Mouse (Mus musculus) myocyte (in vitro differentiated cells): ENCODE data around the gene Hook2. TPM values are rescaled to one million over a fixed set of nuclear protein-coding genes. Genes with fewer than 3 reads are reported as not detected.

Source experiments
- H3K27me3 ChIP-seq: one replicate; pipeline ENCODE4 v1.6.1; 2011; ENCODE audit not compliant: control insufficient read depth, insufficient read depth, insufficient read length
- H3K36me3 ChIP-seq: one replicate; pipeline ENCODE4 v1.6.1; 2011; ENCODE audit not compliant: control insufficient read depth, insufficient read depth
- H3K4me2 ChIP-seq: one replicate; pipeline ENCODE4 v1.6.1; 2011; ENCODE audit warnings: low read depth, control low read depth
- H3K4me3 ChIP-seq: one replicate; pipeline ENCODE4 v1.5.1; 2011; ENCODE audit warnings: mild to moderate bottlenecking, control low read depth, moderate library complexity
- H3K79me2 ChIP-seq: one replicate; pipeline ENCODE4 v1.6.1; 2011; ENCODE audit not compliant: control insufficient read depth, insufficient read depth
- H3ac ChIP-seq: one replicate; pipeline ENCODE4 v1.6.1; 2011; ENCODE audit not compliant: control insufficient read depth, insufficient read length
- CEBPB ChIP-seq: IDR thresholded peaks from 2 replicates; pipeline ENCODE4 v1.6.1; 2011; ENCODE audit warnings: mild to moderate bottlenecking, moderate library complexity; ENCODE audit not compliant: poor library complexity, insufficient read depth, severe bottlenecking
- E2F4 ChIP-seq: IDR thresholded peaks from one replicate; pipeline ENCODE4 v1.6.1; 2011; ENCODE audit warnings: mild to moderate bottlenecking, control low read depth, moderate library complexity; ENCODE audit not compliant: insufficient read depth
- MAX ChIP-seq: IDR thresholded peaks from one replicate; pipeline ENCODE4 v1.6.1; 2011; ENCODE audit warnings: low read depth, mild to moderate bottlenecking, control low read depth
- MYOD1 ChIP-seq, 3 experiments: IDR thresholded peaks; one replicate each; pipeline ENCODE4 v1.6.1; 2011; ENCODE audit warnings: control low read depth in 2 of 3, low read depth in 2 of 3, mild to moderate bottlenecking in 2 of 3, moderate library complexity in 1 of 3; ENCODE audit not compliant: insufficient read length in 2 of 3, control insufficient read depth in 1 of 3
- MYOG ChIP-seq, 3 experiments: IDR thresholded peaks; one replicate each; pipeline ENCODE4 v1.6.1; 2011; ENCODE audit warnings: control low read depth in 2 of 3, low read depth in 2 of 3, mild to moderate bottlenecking in 2 of 3; ENCODE audit not compliant: insufficient read length in 2 of 3, control insufficient read depth in 1 of 3, insufficient read depth in 1 of 3
- POLR2A ChIP-seq: IDR thresholded peaks from one replicate; pipeline ENCODE4 v1.6.1; 2011; ENCODE audit warnings: low read depth, mild to moderate bottlenecking, control low read depth, moderate library complexity; ENCODE audit not compliant: insufficient read length
- POLR2AphosphoS2 ChIP-seq: IDR thresholded peaks from one replicate; pipeline ENCODE4 v1.6.1; 2011; ENCODE audit warnings: low read depth, control low read depth; ENCODE audit not compliant: insufficient read length
- REST ChIP-seq: IDR thresholded peaks from one replicate; pipeline ENCODE4 v1.6.1; 2011; ENCODE audit warnings: mild to moderate bottlenecking, control low read depth, moderate library complexity; ENCODE audit not compliant: insufficient read depth, insufficient read length
- TCF3 ChIP-seq: IDR thresholded peaks from one replicate; pipeline ENCODE4 v1.6.1; 2011; ENCODE audit warnings: low read depth, control low read depth; ENCODE audit not compliant: insufficient read length
- USF1 ChIP-seq: IDR thresholded peaks from one replicate; pipeline ENCODE4 v1.6.1; 2011; ENCODE audit warnings: low read depth, mild to moderate bottlenecking, control low read depth, moderate library complexity
- polyA plus RNA-seq: library from polyadenylated mRNA; unstranded; fragments of >200 nt; fragmentation: generic; extraction: Trizol; gene quantifications from one replicate; pipeline ENCODE4 v1.2.1, GENCODE M21; 2012; ENCODE audit warnings: missing spikeins

Gene Hook2
- polyA plus RNA-seq, 1 experiment = 9.3 TPM

GRCm38 (mm10) chr8:85037681-85038531 lies 47.5 kb downstream of the Hook2 start:
- Histone ChIP-seq H3ac (peak overlapping the region; percentile 42), H3K4me3 (peak overlapping the region; percentile 95), H3K79me2 (peaks cover 50% of the 10 kb centered on the region), H3K36me3 (peaks cover 26% of the 10 kb centered on the region), H3K4me2 (peak overlapping the region; percentile 70), H3K27me3 (no peaks in the 10 kb centered on the region)
- no peak for TF ChIP-seq MYOG (IDR thresholded peaks at IDR 0.05; ENCODE audit: control insufficient read depth in 1 of 3, insufficient read depth in 1 of 3, insufficient read length in 2 of 3, low read depth in 2 of 3)
- no peak for TF ChIP-seq REST
- TF ChIP-seq MYOD1 (IDR thresholded peaks at IDR 0.05; ENCODE audit: control insufficient read depth in 1 of 3, insufficient read length in 2 of 3, low read depth in 2 of 3) = no peak
- TF ChIP-seq USF1 = no peak
- no peak for TF ChIP-seq CEBPB
- peak; percentile 31 for TF ChIP-seq POLR2AphosphoS2
- TF ChIP-seq POLR2A = no peak
- no peak for TF ChIP-seq MAX

- no peak overlapping the region for H3K4me2 ChIP-seq
- peaks cover 46% of the 10 kb centered on the region for H3K79me2 ChIP-seq
- no peak overlapping the region for H3K4me3 ChIP-seq
- H3K27me3 ChIP-seq = no peaks in the 10 kb centered on the region
- TF ChIP-seq POLR2A (no peak), TCF3 (no peak), MAX (no peak), REST (no peak), CEBPB (no peak), E2F4 (no peak)
- no peak overlapping the region for H3ac ChIP-seq
- peaks cover 64% of the 10 kb centered on the region for H3K36me3 ChIP-seq
Measured at GRCm38 (mm10) chr8:85043619-85044018, 53.2 kb downstream of the Hook2 start.

Other genes with a start within 250 kb of the Hook2 start
- gene Nfix, start 190.3 kb upstream of the Hook2 start, polyA plus RNA-seq = 65.7 TPM
- 6.7 TPM for gene Dand5, start 167.8 kb upstream of the Hook2 start, polyA plus RNA-seq
- gene Gadd45gip1, start 159.1 kb upstream of the Hook2 start, polyA plus RNA-seq = 21.8 TPM
- gene Rad23a, start 149.9 kb upstream of the Hook2 start, polyA plus RNA-seq = 139 TPM
- 385 TPM for gene Calr, start 143.7 kb upstream of the Hook2 start, polyA plus RNA-seq
- gene Farsa, start 133.6 kb upstream of the Hook2 start, polyA plus RNA-seq = 73.3 TPM
- gene Syce2, start 118.5 kb upstream of the Hook2 start, polyA plus RNA-seq = 2.3 TPM
- gene Gcdh, start 96.7 kb upstream of the Hook2 start, polyA plus RNA-seq = 20.9 TPM
- gene Klf1, start 88.7 kb upstream of the Hook2 start, polyA plus RNA-seq = 0.10 TPM
- 9.2 TPM for gene Dnase2a, start 82.0 kb upstream of the Hook2 start, polyA plus RNA-seq
- not detected for gene Mast1, start 53.2 kb upstream of the Hook2 start, polyA plus RNA-seq
- not detected for gene Rtbdn, start 43.6 kb upstream of the Hook2 start, polyA plus RNA-seq
- not detected for gene Gm49661, start 21.2 kb upstream of the Hook2 start, polyA plus RNA-seq
- gene Prdx2, start 21.0 kb upstream of the Hook2 start, polyA plus RNA-seq = 432 TPM
- gene Rnaseh2a, start 20.8 kb upstream of the Hook2 start, polyA plus RNA-seq = 74.1 TPM
- gene Junb, start 11.9 kb upstream of the Hook2 start, polyA plus RNA-seq = 140 TPM
- gene Best2, start 23.9 kb downstream of the Hook2 start, polyA plus RNA-seq = not detected
- gene Asna1, start 34.7 kb downstream of the Hook2 start, polyA plus RNA-seq = 204 TPM
- gene Trir, start 36.2 kb downstream of the Hook2 start, polyA plus RNA-seq = 198 TPM
- 46.3 TPM for gene Tnpo2, start 46.3 kb downstream of the Hook2 start, polyA plus RNA-seq
- 26.8 TPM for gene Fbxw9, start 69.5 kb downstream of the Hook2 start, polyA plus RNA-seq
- gene Gm5741, start 77.4 kb downstream of the Hook2 start, polyA plus RNA-seq = 0.31 TPM
- 86.7 TPM for gene Dhps, start 81.2 kb downstream of the Hook2 start, polyA plus RNA-seq
- 166 TPM for gene Wdr83os, start 90.1 kb downstream of the Hook2 start, polyA plus RNA-seq
- gene Wdr83, start 90.7 kb downstream of the Hook2 start, polyA plus RNA-seq = 26.8 TPM
- 7.6 TPM for gene Man2b1, start 92.7 kb downstream of the Hook2 start, polyA plus RNA-seq
- not detected for gene Zfp791, start 132.5 kb downstream of the Hook2 start, polyA plus RNA-seq
- not detected for gene Cks1brt, start 161.3 kb downstream of the Hook2 start, polyA plus RNA-seq
- gene Olfr371, start 235.4 kb downstream of the Hook2 start, polyA plus RNA-seq = not detected